Mouse (Mus musculus): Measurements from ENCODE around the gene Rest. TPM values are rescaled to one million over a fixed set of nuclear protein-coding genes. Genes with fewer than 3 reads are reported as not detected.
"Not testable (repeated sequence)": the region's sequence is repeated elsewhere in the genome, so short reads cannot be mapped to it uniquely, and the experiment has no call there.

The Rest gene
- total RNA-seq (2014; rRNA removed; ENCODE audit: low replicate concordance) (20.3 and 23.7 TPM in 2 replicates), polyA plus RNA-seq (2015; fragmentation: Nextera tagmentation; extraction: Ambion mirVana) (14.7 and 14.9 TPM in 2 replicates)

DNA sequence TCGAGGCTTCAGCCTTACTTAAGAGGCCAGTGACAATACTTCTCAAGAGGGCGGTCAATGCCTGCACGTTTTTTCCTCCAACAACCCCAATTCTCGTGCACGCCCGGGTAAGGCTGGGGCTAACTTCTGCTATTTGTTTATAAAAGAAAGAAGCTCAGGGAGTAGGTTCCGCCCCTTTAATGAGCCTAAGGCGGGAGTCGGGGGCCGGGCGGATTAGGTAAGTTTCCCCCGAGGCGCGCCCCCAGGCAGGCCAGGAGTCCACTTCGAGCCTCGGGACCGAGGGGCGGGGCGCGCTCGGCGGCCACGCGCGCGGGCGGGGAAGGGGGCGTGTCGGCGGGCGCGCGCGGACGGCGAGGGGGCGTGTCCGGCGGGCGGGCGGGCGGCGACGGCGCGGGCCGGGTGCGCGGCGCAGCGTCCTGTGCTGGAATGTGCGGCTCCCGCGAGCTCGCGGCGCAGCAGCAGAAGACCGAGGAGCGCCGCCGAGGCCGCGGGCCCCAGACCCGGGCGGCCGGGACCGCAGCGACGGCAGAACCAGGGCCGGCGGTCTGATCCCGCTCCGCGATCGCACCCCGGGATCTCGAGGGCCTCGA is at the start of gene Rest:
Rest (plus strand) TSS at position 411 of the 590 bp plus-strand sequence.
- peak; percentile 80 for ATAC-seq (ENCODE audit: insufficient read depth, low read depth)
- peak within 1 kb of the TSS; percentile 97 for H3K4me3 ChIP-seq (ENCODE audit: low read depth, low read length)
- peaks cover 11% of the 10 kb centered on the region for H3K36me3 ChIP-seq (replicated peaks; ENCODE audit: control insufficient read depth, insufficient read depth, low read length)
- H3K4me1 ChIP-seq (ENCODE audit: control insufficient read depth, insufficient read depth) = peaks cover 16% of the 10 kb centered on the region
- no peaks in the 10 kb centered on the region for H3K9me3 ChIP-seq (replicated peaks; ENCODE audit: control insufficient read depth, low read length)
- H3K9ac ChIP-seq (replicated peaks; ENCODE audit: low read depth, low read length) = peak within 1 kb of the TSS; percentile 95
- under 1% methylated on average over 77 of the region's 78 CpGs for WGBS
- TF ChIP-seq EP300 (IDR thresholded peaks at IDR 0.05; ENCODE audit: low read depth) (no peak), CTCF (IDR thresholded peaks at IDR 0.05; ENCODE audit: low read depth) (no peak)
- H3K27ac ChIP-seq (ENCODE audit: low read depth) = peak within 1 kb of the TSS; percentile 97
- DNase-seq (ENCODE audit: low spot score) = peak; percentile 50
- H3K4me2 ChIP-seq (ENCODE audit: low read depth, low read length) = peak within 1 kb of the TSS; percentile 81
- no peaks in the 10 kb centered on the region for H3K27me3 ChIP-seq (ENCODE audit: control insufficient read depth, insufficient read depth, low read length)

- WGBS = 10% methylated on average over 9 of the region's 9 CpGs
- H3K4me1 ChIP-seq (ENCODE audit: control insufficient read depth, insufficient read depth) = no peaks in the 10 kb centered on the region
- H3K27ac ChIP-seq (ENCODE audit: low read depth) = no peak overlapping the region
- no peaks in the 10 kb centered on the region for H3K9me3 ChIP-seq (replicated peaks; ENCODE audit: control insufficient read depth, low read length)
- 0 out of 2 replicates have a peak overlapping the region, but pooled peaks have one; percentile 16 for H3K4me3 ChIP-seq (ENCODE audit: low read depth, low read length)
- no peaks in the 10 kb centered on the region for H3K36me3 ChIP-seq (replicated peaks; ENCODE audit: control insufficient read depth, insufficient read depth, low read length)
- no peak for TF ChIP-seq EP300 (IDR thresholded peaks at IDR 0.05; ENCODE audit: low read depth)
- TF ChIP-seq CTCF (IDR thresholded peaks at IDR 0.05; ENCODE audit: low read depth) = peak; percentile 84
- peak; percentile 71 for ATAC-seq (ENCODE audit: insufficient read depth, low read depth)
- 0 out of 2 replicates have a peak overlapping the region, but pooled peaks have one; percentile 35 for H3K4me2 ChIP-seq (ENCODE audit: low read depth, low read length)
- H3K9ac ChIP-seq (replicated peaks; ENCODE audit: low read depth, low read length) = no peak overlapping the region
- H3K27me3 ChIP-seq (ENCODE audit: control insufficient read depth, insufficient read depth, low read length) = no peaks in the 10 kb centered on the region
- peak; percentile 83 for DNase-seq (ENCODE audit: low spot score)
These were observed 48.1 kb upstream of the Rest start for GRCm38 (mm10) chr5:77217211-77217610.

GRCm38 (mm10) chr5:77217724-77218123 is 47.6 kb upstream of the Rest start:
- H3K4me2 ChIP-seq (ENCODE audit: low read depth, low read length) = no peak overlapping the region
- WGBS = 14% methylated on average over 2 of the region's 2 CpGs
- H3K27ac ChIP-seq (ENCODE audit: low read depth) = no peak overlapping the region
- H3K27me3 ChIP-seq (ENCODE audit: control insufficient read depth, insufficient read depth, low read length) = no peaks in the 10 kb centered on the region
- no peak overlapping the region for H3K4me3 ChIP-seq (ENCODE audit: low read depth, low read length)
- H3K4me1 ChIP-seq (ENCODE audit: control insufficient read depth, insufficient read depth) = no peaks in the 10 kb centered on the region
- DNase-seq (ENCODE audit: low spot score) (peak; percentile 11), ATAC-seq (ENCODE audit: insufficient read depth, low read depth) (peak; percentile 75)
- H3K9ac ChIP-seq (replicated peaks; ENCODE audit: low read depth, low read length) = no peak overlapping the region
- TF ChIP-seq CTCF (IDR thresholded peaks at IDR 0.05; ENCODE audit: low read depth) (no peak), EP300 (IDR thresholded peaks at IDR 0.05; ENCODE audit: low read depth) (no peak)
- no peaks in the 10 kb centered on the region for H3K9me3 ChIP-seq (replicated peaks; ENCODE audit: control insufficient read depth, low read length)
- no peaks in the 10 kb centered on the region for H3K36me3 ChIP-seq (replicated peaks; ENCODE audit: control insufficient read depth, insufficient read depth, low read length)

DNA sequence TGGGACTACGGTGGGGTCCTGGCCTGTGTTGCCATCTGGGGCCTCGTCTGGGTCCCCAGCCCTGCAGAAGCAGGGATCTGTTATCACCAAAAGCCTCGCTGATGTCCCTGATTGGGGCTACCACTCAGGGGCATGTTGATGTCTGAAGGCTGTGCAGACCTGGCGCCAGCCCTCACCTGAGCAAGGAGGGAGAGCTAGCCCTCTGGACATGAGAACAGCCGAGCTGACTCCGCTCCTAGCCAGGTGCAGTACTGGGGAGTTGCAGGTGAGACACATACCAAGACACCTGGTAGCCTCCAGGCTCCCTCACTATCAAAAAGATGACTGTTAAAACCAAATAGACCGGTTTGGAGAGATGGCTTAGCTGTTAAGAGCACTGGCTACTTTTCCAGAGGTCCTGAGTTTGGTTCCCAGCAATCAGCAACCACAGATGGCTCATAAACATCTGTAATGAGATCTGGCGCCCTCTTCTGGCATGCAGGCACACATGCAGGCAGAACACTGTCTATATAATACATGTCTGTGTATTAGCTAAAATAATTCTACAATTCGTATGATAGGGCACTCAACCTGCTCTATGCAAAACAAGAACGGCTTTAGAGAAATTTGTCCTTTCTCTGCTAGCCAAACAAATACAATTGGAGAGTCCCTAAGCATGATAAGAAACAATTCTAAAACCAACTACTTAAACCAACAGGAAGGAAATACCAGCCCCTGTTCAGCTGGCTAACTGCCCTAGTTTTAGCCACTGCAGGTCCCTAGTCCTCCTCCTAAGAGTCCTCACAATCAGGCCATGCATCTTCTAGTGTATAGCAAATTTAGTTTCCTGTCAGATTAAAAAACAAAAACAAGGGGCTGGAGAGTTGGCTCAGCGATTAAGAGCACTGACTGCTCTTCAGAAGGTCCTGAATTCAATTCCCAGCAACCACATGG is 42.0 kb upstream of the Rest start:
- Histone ChIP-seq H3K4me3 (ENCODE audit: low read depth, low read length) (no peak overlapping the region), H3K27me3 (ENCODE audit: control insufficient read depth, insufficient read depth, low read length) (no peaks in the 10 kb centered on the region), H3K9me3 (replicated peaks; ENCODE audit: control insufficient read depth, low read length) (no peaks in the 10 kb centered on the region), H3K27ac (ENCODE audit: low read depth) (no peak overlapping the region), H3K9ac (replicated peaks; ENCODE audit: low read depth, low read length) (no peak overlapping the region), H3K4me2 (ENCODE audit: low read depth, low read length) (no peak overlapping the region), H3K4me1 (ENCODE audit: control insufficient read depth, insufficient read depth) (no peaks in the 10 kb centered on the region), H3K36me3 (replicated peaks; ENCODE audit: control insufficient read depth, insufficient read depth, low read length) (no peaks in the 10 kb centered on the region)
- no peak for ATAC-seq (ENCODE audit: insufficient read depth, low read depth)
- TF ChIP-seq CTCF (IDR thresholded peaks at IDR 0.05; ENCODE audit: low read depth) (peak; percentile 36), EP300 (IDR thresholded peaks at IDR 0.05; ENCODE audit: low read depth) (no peak)
- 62% methylated on average over 11 of the region's 11 CpGs for WGBS
- no peak for DNase-seq (ENCODE audit: low spot score)

DNA sequence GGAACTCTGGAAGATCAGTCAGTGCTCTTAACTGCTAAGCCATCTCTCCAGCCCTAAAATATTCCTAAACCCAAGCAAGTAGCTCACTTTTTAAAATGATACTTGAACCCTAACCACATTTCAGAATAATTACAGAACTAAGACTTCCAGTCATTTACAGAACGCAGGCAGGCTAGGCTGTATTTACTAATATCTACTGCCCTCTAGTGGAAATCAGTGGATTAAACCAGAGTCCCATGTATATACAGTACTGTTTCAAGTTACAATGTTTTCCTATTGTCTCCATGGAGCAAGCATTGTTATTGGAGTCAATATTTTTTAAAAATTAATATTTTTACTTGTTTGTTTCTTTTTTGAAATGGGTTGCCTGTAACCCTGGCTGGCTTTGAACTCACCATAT is 36.3 kb upstream of the Rest start:
- no peak overlapping the region for H3K9ac ChIP-seq (replicated peaks; ENCODE audit: low read depth, low read length)
- WGBS = 15% methylated on average over 1 of the region's 1 CpGs
- no peak overlapping the region for H3K4me3 ChIP-seq (ENCODE audit: low read depth, low read length)
- ATAC-seq (ENCODE audit: insufficient read depth, low read depth) (no peak), DNase-seq (ENCODE audit: low spot score) (peak; percentile 53)
- H3K27ac ChIP-seq (ENCODE audit: low read depth) = no peak overlapping the region
- H3K36me3 ChIP-seq (replicated peaks; ENCODE audit: control insufficient read depth, insufficient read depth, low read length) = no peaks in the 10 kb centered on the region
- TF ChIP-seq EP300 (IDR thresholded peaks at IDR 0.05; ENCODE audit: low read depth) (no peak), CTCF (IDR thresholded peaks at IDR 0.05; ENCODE audit: low read depth) (peak; percentile 60)
- no peaks in the 10 kb centered on the region for H3K27me3 ChIP-seq (ENCODE audit: control insufficient read depth, insufficient read depth, low read length)
- no peaks in the 10 kb centered on the region for H3K9me3 ChIP-seq (replicated peaks; ENCODE audit: control insufficient read depth, low read length)
- H3K4me2 ChIP-seq (ENCODE audit: low read depth, low read length) = no peak overlapping the region
- H3K4me1 ChIP-seq (ENCODE audit: control insufficient read depth, insufficient read depth) = no peaks in the 10 kb centered on the region

DNA sequence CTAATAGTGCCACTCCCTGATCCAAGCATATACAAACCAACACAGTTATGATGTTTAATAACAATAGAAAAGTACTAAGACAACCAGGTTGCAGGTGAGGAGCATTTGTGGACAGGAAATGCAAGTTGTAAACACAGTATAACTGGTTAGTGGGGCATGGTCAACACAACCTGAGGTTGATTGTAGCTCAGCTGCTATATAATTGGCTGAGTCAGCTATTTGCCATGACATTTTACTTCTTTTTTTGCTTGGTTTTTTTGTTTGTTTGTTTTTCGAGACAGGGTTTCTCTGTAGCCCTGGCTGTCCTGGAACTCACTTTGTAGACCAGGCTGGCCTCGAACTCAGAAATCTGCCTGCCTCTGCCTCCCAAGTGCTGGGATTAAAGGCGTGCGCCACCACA is 33.4 kb upstream of the Rest start:
- not testable (repeated sequence) for H3K9me3 ChIP-seq (replicated peaks; ENCODE audit: control insufficient read depth, low read length); H3K36me3 ChIP-seq (replicated peaks; ENCODE audit: control insufficient read depth, insufficient read depth, low read length); H3K27ac ChIP-seq (ENCODE audit: low read depth); H3K4me1 ChIP-seq (ENCODE audit: control insufficient read depth, insufficient read depth); ATAC-seq (ENCODE audit: insufficient read depth, low read depth); H3K4me2 ChIP-seq (ENCODE audit: low read depth, low read length); H3K4me3 ChIP-seq (ENCODE audit: low read depth, low read length); H3K9ac ChIP-seq (replicated peaks; ENCODE audit: low read depth, low read length); DNase-seq (ENCODE audit: low spot score); H3K27me3 ChIP-seq (ENCODE audit: control insufficient read depth, insufficient read depth, low read length)
- 91% methylated on average over 3 of the region's 4 CpGs for WGBS

Data from heart, postnatal 0 days (tissue).